Mouse (Mus musculus) heart, adult 18-20 months (tissue): ENCODE results near the gene Amh. TPM values are rescaled to one million over a fixed set of nuclear protein-coding genes. Genes with fewer than 3 reads are reported as not detected.
A peak's percentile ranks its signal among the peaks of the same experiment; 100 is the strongest.
"Not testable (repeated sequence)": the region's sequence is repeated elsewhere in the genome, so short reads cannot be mapped to it uniquely, and the experiment has no call there.

ENCODE experiments used
- DNase-seq, 2 experiments: peaks; one replicate each; pipeline ENCODE4 v3.0.0; 2021 to 2022; ENCODE audit warnings: mixed read lengths in 1 of 2
- total RNA-seq, 2 experiments: library from RNA; stranded (reverse); gene quantifications; 2 replicates each; pipeline ENCODE4 v1.2.3; 2021

The Amh gene
- total RNA-seq, 2 experiments from 2014 or later = 0.33 TPM; not detected in 1

- peak in 1 of 2 experiments; percentile 32 for DNase-seq
Measured at GRCm38 (mm10) chr10:80827870-80828420, 22.9 kb downstream of the Amh start.

GRCm38 (mm10) chr10:80828587-80828986, 23.5 kb downstream of the Amh start:
- not testable (repeated sequence) for DNase-seq

GRCm38 (mm10) chr10:80829359-80830278, 24.6 kb downstream of the Amh start:
- peak in 1 of 2 experiments; percentile 19 for DNase-seq

- DNase-seq = peak; percentile 40 to 60
Measured at GRCm38 (mm10) chr10:80831136-80831535, 26.1 kb downstream of the Amh start.

- no peak for DNase-seq
Measured at GRCm38 (mm10) chr10:80832818-80833217, 27.8 kb downstream of the Amh start.

GRCm38 (mm10) chr10:80835617-80836016, 30.6 kb downstream of the Amh start:
- no peak for DNase-seq

- DNase-seq = no peak
Measured at GRCm38 (mm10) chr10:80836949-80837379, 31.9 kb downstream of the Amh start.

- DNase-seq = peak; percentile 54 to 81
Measured at GRCm38 (mm10) chr10:80837827-80838226, 32.8 kb downstream of the Amh start.

GRCm38 (mm10) chr10:80838346-80838912, 33.4 kb downstream of the Amh start:
- DNase-seq = no peak

- DNase-seq = no peak
Measured at GRCm38 (mm10) chr10:80839848-80840247, 34.8 kb downstream of the Amh start.

GRCm38 (mm10) chr10:80841685-80842084, 36.6 kb downstream of the Amh start:
- DNase-seq = no peak

GRCm38 (mm10) chr10:80842334-80842733, 37.3 kb downstream of the Amh start:
- DNase-seq = no peak

GRCm38 (mm10) chr10:80843087-80843930, 38.3 kb downstream of the Amh start:
- no peak for DNase-seq

- DNase-seq = no peak
Measured at GRCm38 (mm10) chr10:80843931-80844547, 39.0 kb downstream of the Amh start, which contains the start of gene Lingo3. Gene Lingo3 (minus strand): TSS chr10:80844039.

- DNase-seq = peak; percentile 47 to 52
Measured at GRCm38 (mm10) chr10:80845055-80845693, 40.1 kb downstream of the Amh start.

- DNase-seq = no peak
Measured at GRCm38 (mm10) chr10:80845732-80846131, 40.7 kb downstream of the Amh start.

- peak; percentile 45 for DNase-seq
Measured at GRCm38 (mm10) chr10:80848571-80848970, 43.5 kb downstream of the Amh start.

- DNase-seq = peak; percentile 97 to 98
Measured at GRCm38 (mm10) chr10:80854913-80855748, 50.1 kb downstream of the Amh start, which contains the start of the genes Lsm7 and Sppl2b. Gene Lsm7 (minus strand): TSS chr10:80855209. Gene Sppl2b (plus strand): TSS chr10:80855275.

- peak in 1 of 2 experiments; percentile 22 for DNase-seq
Measured at GRCm38 (mm10) chr10:80855749-80856073, 50.7 kb downstream of the Amh start.

GRCm38 (mm10) chr10:80856267-80856666, 51.2 kb downstream of the Amh start:
- DNase-seq = peak; percentile 22 to 55
